Mouse (Mus musculus) midbrain, postnatal 0 days (tissue): ENCODE measurements around the gene Eif2b1. TPM values are rescaled to one million over a fixed set of nuclear protein-coding genes. Genes with fewer than 3 reads are reported as not detected.
A peak's percentile ranks its signal among the peaks of the same experiment; 100 is the strongest.

ENCODE experiments used
- ATAC-seq: fragments of 200-750 bp; cut with Nextera tagmentation; 2 replicates; pipeline ENCODE4 v1.8.0; 2017; ENCODE audit warnings: moderate number of reproducible peaks, mild to moderate bottlenecking, moderate TSS enrichment, moderate library complexity; ENCODE audit not compliant: low FRiP score
- DNase-seq: peaks from one replicate; pipeline ENCODE4 v3.0.0-alpha.2; 2015; ENCODE audit warnings: low spot score
- H3K27ac ChIP-seq: fragments of 300-500 bp; sonication (generic); 2 replicates; pipeline ENCODE4 v1.5.1; 2014; ENCODE audit warnings: low read depth, mild to moderate bottlenecking, low read length, mixed read lengths
- H3K27me3 ChIP-seq: fragments of 300-500 bp; sonication (generic); 2 replicates; pipeline ENCODE4 v1.6.1; 2014; ENCODE audit warnings: low read length, control low read depth, mixed read lengths; ENCODE audit not compliant: insufficient read depth
- H3K36me3 ChIP-seq: fragments of 300-500 bp; sonication (generic); 2 replicates; pipeline ENCODE4 v1.6.1; 2014; ENCODE audit warnings: low read length, control low read depth, mixed read lengths; ENCODE audit not compliant: insufficient read depth
- H3K4me1 ChIP-seq: fragments of 300-500 bp; sonication (generic); 2 replicates; pipeline ENCODE4 v1.6.1; 2014; ENCODE audit warnings: mild to moderate bottlenecking, control low read depth, antibody characterized with exemption, low read length, mixed read lengths; ENCODE audit not compliant: insufficient read depth
- H3K4me2 ChIP-seq: fragments of 300-500 bp; sonication (generic); 2 replicates; pipeline ENCODE4 v1.6.1; 2014; ENCODE audit warnings: low read depth, mild to moderate bottlenecking, low read length, mixed read lengths; ENCODE audit not compliant: poor library complexity, severe bottlenecking
- H3K4me3 ChIP-seq: fragments of 300-500 bp; sonication (generic); 2 replicates; pipeline ENCODE4 v1.5.1; 2014; ENCODE audit warnings: low read depth, mild to moderate bottlenecking, low read length, moderate library complexity
- H3K9ac ChIP-seq: fragments of 300-500 bp; sonication (generic); replicated peaks from 2 replicates; pipeline ENCODE4 v1.6.1; 2014; ENCODE audit warnings: mild to moderate bottlenecking, low read length, moderate library complexity, mixed read lengths; ENCODE audit not compliant: poor library complexity, severe bottlenecking
- H3K9me3 ChIP-seq: fragments of 300-500 bp; sonication (generic); 2 replicates; pipeline ENCODE4 v1.6.1; 2016; ENCODE audit warnings: low read length, control low read depth
- CTCF ChIP-seq: IDR thresholded peaks from 2 replicates; pipeline ENCODE4 v1.5.1; 2016; ENCODE audit warnings: antibody characterized with exemption, mild to moderate bottlenecking
- WGBS: fragments of 180-500 bp; shearing (Covaris S2); extraction: QIAGEN DNeasy Blood & Tissue Kit; methylation state at CpG from one replicate; pipeline ENCODE4 v1.1.7; 2014; 5-methylcytosine and 5-hydroxymethylcytosine counted together
- polyA plus RNA-seq: library from polyadenylated mRNA; unstranded; fragments of >200 nt; fragmentation: Nextera tagmentation; extraction: Ambion mirVana; gene quantifications from 2 replicates; pipeline ENCODE4 v1.2.1, GENCODE M21; 2015
- total RNA-seq: library from RNA; depleted of rRNA; stranded (reverse); fragments of >200 nt; gene quantifications from 2 replicates; pipeline ENCODE4 v1.2.3, GENCODE M21; 2014

Eif2b1 gene
- total and polyA plus RNA-seq, 2 experiments from 2014 or later = 38.4 to 61.9 TPM

GRCm38 (mm10) chr5:124540905-124541601 lies 37.9 kb downstream of the Eif2b1 start:
- DNase-seq = peak; percentile 47

DNA sequence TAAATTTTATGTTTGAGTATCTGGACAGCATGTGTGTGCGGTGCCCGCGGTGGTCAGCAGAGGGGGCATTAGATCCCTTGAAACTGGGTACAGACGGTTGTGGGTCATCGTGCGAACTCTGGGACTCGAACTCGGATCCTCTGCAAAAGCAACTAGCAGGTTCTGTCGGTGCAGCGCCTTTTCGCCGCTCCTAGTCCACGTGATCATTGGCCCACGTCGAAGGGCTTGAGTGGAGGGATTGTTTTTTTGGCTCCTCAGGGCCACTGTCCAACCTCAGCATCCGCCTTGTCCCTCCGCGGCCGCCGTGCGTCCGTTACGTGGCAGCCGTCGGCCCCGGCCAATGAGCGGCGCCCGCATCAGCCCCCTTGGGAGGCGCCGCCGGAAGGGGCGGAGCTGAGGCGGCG lies 38.5 kb downstream of the Eif2b1 start, which contains the start of gene Tmed2:
Gene Tmed2, plus strand, starts transcription at position 313 of the 404 bp plus-strand sequence.
- no peaks in the 10 kb centered on the region for H3K9me3 ChIP-seq
- H3K36me3 ChIP-seq = peaks cover 10% of the 10 kb centered on the region
- H3K9ac ChIP-seq = peak within 1 kb of the TSS; percentile 58
- H3K4me3 ChIP-seq = peak within 1 kb of the TSS; percentile 84
- under 1% methylated on average over 35 of the region's 35 CpGs for WGBS
- H3K4me2 ChIP-seq = peak within 1 kb of the TSS; percentile 72
- TF ChIP-seq CTCF = peak; percentile 45
- no peaks in the 10 kb centered on the region for H3K4me1 ChIP-seq
- DNase-seq (peak; percentile 99), ATAC-seq (peak; percentile 97)
- no peaks in the 10 kb centered on the region for H3K27me3 ChIP-seq
- peak within 1 kb of the TSS; percentile 76 for H3K27ac ChIP-seq

More at GRCm38 (mm10) chr5:124540905-124541601, 37.9 kb downstream of the Eif2b1 start:
- ATAC-seq = peak; percentile 80
- Histone ChIP-seq H3K4me2 (peak overlapping the region; percentile 72), H3K4me1 (no peaks in the 10 kb centered on the region), H3K9me3 (no peaks in the 10 kb centered on the region), H3K27ac (peak overlapping the region; percentile 70; the same call in 1 of the 2 replicates), H3K27me3 (no peaks in the 10 kb centered on the region), H3K9ac (peak overlapping the region; percentile 58), H3K36me3 (peaks cover 13% of the 10 kb centered on the region), H3K4me3 (peak overlapping the region; percentile 84)
- TF ChIP-seq CTCF = no peak
- WGBS = under 1% methylated on average over 71 of the region's 89 CpGs

GRCm38 (mm10) chr5:124539905-124540304 lies 39.0 kb downstream of the Eif2b1 start:
- Histone ChIP-seq H3K9me3 (no peaks in the 10 kb centered on the region), H3K27me3 (no peaks in the 10 kb centered on the region), H3K4me1 (no peaks in the 10 kb centered on the region), H3K36me3 (peaks cover 8% of the 10 kb centered on the region), H3K9ac (no peak overlapping the region), H3K27ac (peak overlapping the region; percentile 76), H3K4me2 (0 out of 2 replicates have a peak overlapping the region, but pooled peaks have one; percentile 26), H3K4me3 (peak overlapping the region; percentile 84)
- no peak for DNase-seq
- TF ChIP-seq CTCF = no peak
- no peak for ATAC-seq
- 73% methylated on average over 4 of the region's 4 CpGs for WGBS

DNA sequence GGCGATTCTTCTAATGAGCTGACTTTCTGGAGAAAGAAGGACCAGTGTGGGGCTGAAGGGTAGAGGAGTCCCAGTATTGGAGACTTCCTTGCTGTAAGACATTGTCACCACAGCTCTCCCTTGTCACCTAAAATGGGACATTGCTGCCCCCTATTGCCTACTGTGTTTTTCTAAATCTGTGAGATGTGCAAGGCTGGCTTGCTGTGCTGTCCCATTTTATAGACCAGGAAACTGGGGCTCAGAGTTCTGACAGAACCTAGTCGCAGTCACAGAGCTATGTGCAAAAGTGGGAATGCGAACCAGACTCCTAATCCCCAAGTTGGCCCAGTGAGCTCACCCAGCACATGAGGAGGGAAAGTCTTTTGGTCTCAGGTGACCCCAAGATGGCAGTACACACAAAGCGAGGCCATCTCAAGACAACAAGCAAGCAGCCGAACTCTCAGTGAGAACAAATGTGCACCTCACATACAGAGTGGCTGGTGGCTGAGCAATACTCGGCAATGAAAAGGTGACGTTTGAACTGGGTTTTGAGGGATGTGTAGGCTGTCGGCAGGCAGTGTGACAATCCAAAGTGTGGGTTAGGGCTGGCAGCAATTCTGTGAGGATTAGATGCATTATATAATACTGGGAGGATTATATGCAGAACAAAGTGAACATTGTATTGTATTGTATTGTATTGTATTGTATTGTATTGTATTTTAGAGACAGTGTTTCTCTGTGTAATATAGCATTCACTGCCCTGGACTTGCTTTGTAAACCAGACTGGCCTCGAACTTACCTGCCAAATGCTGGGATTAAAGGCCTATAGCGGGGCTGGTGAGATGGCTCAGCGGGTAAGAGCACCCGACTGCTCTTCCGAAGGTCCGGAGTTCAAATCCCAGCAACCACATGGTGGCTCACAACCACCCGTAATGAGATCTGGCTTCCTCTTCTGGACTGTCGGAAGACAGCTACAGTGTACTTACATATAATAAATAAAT lies 39.8 kb downstream of the Eif2b1 start:
- H3K9me3 ChIP-seq = no peaks in the 10 kb centered on the region
- H3K4me3 ChIP-seq = no peak overlapping the region
- DNase-seq (peak; percentile 40), ATAC-seq (no peak)
- H3K4me2 ChIP-seq = no peak overlapping the region
- H3K9ac ChIP-seq = no peak overlapping the region
- WGBS = 74% methylated on average over 14 of the region's 16 CpGs
- H3K27me3 ChIP-seq = no peaks in the 10 kb centered on the region
- peak; percentile 54 for TF ChIP-seq CTCF
- H3K36me3 ChIP-seq = peaks cover 4% of the 10 kb centered on the region
- no peak overlapping the region for H3K27ac ChIP-seq
- H3K4me1 ChIP-seq = no peaks in the 10 kb centered on the region

- DNase-seq = no peak
- no peak for ATAC-seq
- Histone ChIP-seq H3K36me3 (no peaks in the 10 kb centered on the region), H3K27me3 (no peaks in the 10 kb centered on the region), H3K4me3 (no peak overlapping the region), H3K4me1 (no peaks in the 10 kb centered on the region), H3K4me2 (peak overlapping the region; percentile 33), H3K9me3 (no peaks in the 10 kb centered on the region), H3K9ac (peak overlapping the region; percentile 39; the same call in 1 of the 2 replicates), H3K27ac (no peak overlapping the region)
- no peak for TF ChIP-seq CTCF
- 3% methylated on average over 16 of the region's 17 CpGs for WGBS
These were observed 42.2 kb downstream of the Eif2b1 start for GRCm38 (mm10) chr5:124536776-124537175.
